Mouse (Mus musculus): ENCODE data around the gene Naaladl2.

Naaladl2 gene

GRCm38 (mm10) chr3:24942170-24942569 lies 201.9 kb downstream of the Naaladl2 start:
- no peak for DNase-seq (ENCODE audit: low read depth, low spot score)

DNA sequence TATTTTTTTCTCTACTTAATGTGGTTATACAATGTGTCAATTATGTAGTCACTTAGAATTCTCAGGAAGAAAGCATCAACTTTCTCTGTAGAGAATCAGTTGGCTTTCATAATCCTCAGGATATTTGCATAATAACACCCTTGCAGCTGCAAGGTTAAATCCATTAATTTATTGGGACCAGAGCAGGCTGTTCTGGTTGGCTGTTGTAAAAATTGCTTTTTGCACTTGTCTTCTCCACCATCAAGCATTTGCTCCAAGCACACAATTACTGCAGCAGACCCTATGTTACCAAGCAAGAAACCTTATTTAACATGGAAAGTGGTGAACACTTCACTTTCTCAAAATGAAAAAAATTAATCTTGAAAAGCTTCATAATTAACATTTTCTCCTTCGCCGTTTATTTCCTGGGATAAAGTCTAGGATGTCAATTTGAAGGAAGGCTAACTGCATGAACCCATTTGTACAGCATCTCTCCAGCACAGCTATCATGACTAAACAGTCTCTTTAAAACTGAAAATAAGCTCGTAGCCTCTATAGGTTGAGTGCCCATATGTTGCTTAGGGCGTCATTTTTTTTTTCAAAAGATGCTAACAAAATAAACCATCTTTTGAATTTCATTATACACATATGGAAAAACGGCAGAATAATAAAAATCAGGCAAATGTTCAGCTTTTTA lies 205.4 kb downstream of the Naaladl2 start:
- no peak for DNase-seq (ENCODE audit: low read depth, low spot score)

- no peak for DNase-seq (ENCODE audit: low read depth, low spot score)
Observed at GRCm38 (mm10) chr3:24921811-24922210, 222.2 kb downstream of the Naaladl2 start.

DNA sequence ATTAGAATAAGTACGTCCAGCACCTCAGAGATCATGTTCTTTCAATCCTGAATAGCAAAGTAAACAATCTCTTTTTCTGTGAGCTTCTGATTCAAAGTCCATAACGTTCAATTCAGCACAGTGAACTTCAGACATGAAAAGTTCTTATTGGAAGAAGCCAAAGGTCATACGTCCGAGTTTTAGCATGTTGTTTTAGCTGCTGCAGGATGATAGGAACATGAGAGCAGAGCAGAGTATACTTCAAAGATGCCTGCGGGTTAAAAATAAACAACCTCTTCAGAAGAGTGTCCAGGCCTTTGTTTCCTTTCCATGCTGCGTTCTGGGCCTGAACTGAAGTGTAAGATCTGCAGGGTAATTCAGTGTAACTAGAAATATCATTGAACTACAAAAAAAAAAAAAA lies 222.7 kb downstream of the Naaladl2 start:
- no peak for DNase-seq (ENCODE audit: low read depth, low spot score)

DNA sequence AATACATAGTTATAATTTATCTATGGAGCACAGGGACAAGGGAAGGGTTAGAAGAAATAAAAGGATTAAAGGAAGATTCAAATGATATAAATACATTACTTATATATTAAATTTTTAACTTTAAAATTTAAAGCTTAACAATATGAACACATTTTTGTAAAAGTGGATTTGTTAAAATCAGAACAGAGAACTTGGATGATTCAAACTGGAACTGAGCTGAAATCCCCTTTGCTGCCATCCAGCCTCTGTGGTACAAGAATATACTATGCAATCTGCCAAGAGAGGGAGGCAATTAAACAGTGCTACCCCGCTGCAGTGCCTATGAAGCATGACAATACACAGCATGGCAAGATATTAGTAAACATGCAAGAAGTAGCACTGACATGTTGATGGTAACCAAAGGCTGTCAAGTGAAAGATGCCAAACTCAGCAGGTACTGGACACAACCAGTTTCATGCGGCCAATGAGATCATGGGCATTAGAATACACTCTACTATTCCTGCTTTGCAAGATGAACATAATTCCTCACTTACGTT lies 238.6 kb downstream of the Naaladl2 start:
- DNase-seq (ENCODE audit: low read depth, low spot score), result no peak

DNA sequence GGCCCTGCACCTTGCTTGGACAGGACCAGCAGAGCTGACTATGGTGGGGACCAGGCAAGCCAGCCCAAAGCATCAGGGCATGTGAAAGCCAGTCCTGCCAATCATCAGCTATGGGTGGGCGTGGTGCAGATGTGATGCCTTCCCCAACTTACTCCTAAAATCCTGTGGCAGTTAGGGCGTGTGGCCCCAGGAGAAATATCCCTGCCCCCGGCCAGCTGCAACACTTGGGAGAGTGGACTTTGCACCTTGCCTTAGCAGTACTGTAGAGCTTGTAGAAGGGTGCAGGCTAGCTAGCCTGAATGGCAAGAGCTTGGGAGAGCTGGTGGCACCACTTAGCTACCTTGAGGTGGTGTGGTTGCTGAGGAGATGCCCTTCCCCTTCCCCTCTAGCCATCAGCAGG lies 255.3 kb downstream of the Naaladl2 start:
- DNase-seq (ENCODE audit: low read depth, low spot score), result no peak

GRCm38 (mm10) chr3:24872254-24872653 lies 271.8 kb downstream of the Naaladl2 start:
- no peak for DNase-seq (ENCODE audit: low read depth, low spot score)

DNA sequence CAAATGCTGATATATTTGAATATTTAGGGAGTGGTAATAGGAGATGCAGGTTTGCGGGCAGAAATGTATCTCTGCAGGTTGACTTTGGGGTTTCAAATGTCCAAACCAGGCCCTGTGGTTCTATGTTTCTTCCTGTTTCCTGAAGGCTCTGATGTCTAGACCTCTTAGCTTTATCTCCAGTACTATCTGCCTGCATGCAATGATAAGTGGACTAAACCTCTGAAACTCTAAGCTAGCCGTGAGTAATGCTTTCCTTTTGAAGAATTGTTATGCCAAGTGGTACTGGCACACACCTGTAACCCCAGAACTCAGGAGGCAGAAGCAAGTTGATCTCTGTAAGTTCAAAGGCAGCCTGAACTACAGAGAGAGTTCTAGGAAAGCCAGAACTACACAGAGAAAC lies 291.1 kb downstream of the Naaladl2 start:
- no peak for DNase-seq (ENCODE audit: low read depth, low spot score)

- no peak for DNase-seq (ENCODE audit: low read depth, low spot score)
Observed at GRCm38 (mm10) chr3:24796739-24797138, 347.3 kb downstream of the Naaladl2 start.

DNA sequence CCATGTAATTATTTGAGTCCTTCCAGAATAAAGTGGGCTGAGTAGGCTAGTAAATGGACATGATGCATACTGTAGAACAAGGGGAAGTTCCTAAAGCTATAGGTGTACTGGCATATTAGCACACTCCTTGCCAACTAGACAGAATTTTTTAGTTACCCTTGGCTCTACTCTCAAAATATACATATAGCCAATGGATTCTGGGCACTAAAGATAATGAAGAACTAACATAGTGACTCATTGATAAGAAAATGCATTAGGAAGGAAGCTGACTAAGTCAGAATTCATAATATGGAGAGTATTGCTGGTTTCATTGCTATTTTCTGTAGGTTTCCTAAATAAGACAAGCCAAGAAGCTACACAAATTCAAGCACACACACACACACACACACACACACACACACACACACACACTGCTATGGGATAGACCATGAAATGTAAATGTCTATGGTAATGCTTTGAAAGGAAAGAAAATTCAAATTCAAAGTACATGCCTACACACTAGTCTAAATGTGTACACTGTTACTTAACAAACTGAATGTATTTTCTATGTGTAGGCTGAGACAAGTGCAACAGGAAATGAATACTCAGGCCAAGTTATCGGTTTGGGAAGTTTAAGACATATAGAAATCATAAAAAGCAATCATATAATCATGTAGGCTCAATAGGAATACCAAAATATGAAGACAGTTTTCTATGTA lies 356.5 kb downstream of the Naaladl2 start:
- DNase-seq (ENCODE audit: low read depth, low spot score), result peak; percentile 27

GRCm38 (mm10) chr3:24784108-24784507 lies 360.0 kb downstream of the Naaladl2 start:
- DNase-seq (ENCODE audit: low read depth, low spot score), result no peak

GRCm38 (mm10) chr3:24783462-24783829 lies 360.6 kb downstream of the Naaladl2 start:
- no peak for DNase-seq (ENCODE audit: low read depth, low spot score)

GRCm38 (mm10) chr3:24782784-24783461 lies 361.1 kb downstream of the Naaladl2 start:
- DNase-seq (ENCODE audit: low read depth, low spot score), result no peak

- no peak for DNase-seq (ENCODE audit: low read depth, low spot score)
Observed at GRCm38 (mm10) chr3:24781687-24782086, 362.4 kb downstream of the Naaladl2 start.

DNA sequence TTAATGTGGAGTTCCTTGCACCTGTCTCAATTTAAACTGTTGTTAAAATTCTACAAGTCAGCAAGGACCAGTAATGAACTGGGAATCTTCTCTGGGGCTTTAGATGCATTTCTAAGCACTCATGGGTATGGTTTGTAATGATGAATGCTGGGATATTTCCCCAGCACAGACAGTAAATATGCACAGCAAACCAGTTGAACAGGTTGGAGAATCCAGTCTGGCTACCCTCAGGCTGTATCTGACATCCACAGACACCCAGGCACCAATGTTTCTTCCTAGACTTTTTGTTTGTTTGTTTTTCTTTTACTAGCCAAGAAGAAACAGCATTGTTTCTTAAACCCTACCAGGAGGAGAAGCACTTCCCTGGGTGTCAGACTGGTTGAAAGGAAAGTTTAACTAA lies 365.6 kb downstream of the Naaladl2 start:
- DNase-seq (ENCODE audit: low read depth, low spot score), result no peak

DNA sequence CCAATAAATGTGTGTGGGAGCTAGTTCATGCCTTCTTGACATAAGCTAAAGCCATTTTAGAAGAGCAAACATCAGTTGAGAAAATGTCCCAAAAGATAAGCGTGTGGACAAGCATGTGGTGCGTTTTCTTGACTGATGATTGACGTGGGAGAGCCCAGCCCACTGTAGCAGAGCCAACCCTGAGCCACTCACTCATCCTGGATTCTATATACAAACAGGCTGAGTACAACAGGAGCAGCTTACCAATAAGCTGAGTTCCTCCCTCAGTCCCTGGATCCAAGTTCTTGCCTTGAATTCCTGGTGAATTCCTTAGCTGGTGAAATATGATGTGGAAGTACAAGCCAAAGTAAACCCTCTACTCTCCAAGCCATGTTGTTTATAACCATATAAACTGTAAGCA lies 395.0 kb downstream of the Naaladl2 start:
- no peak for DNase-seq (ENCODE audit: low read depth, low spot score)

- no peak for DNase-seq (ENCODE audit: low read depth, low spot score)
Observed at GRCm38 (mm10) chr3:24747182-24747856, 396.7 kb downstream of the Naaladl2 start.

- DNase-seq (ENCODE audit: low read depth, low spot score), result no peak
Observed at GRCm38 (mm10) chr3:24743946-24744345, 400.1 kb downstream of the Naaladl2 start.

DNA sequence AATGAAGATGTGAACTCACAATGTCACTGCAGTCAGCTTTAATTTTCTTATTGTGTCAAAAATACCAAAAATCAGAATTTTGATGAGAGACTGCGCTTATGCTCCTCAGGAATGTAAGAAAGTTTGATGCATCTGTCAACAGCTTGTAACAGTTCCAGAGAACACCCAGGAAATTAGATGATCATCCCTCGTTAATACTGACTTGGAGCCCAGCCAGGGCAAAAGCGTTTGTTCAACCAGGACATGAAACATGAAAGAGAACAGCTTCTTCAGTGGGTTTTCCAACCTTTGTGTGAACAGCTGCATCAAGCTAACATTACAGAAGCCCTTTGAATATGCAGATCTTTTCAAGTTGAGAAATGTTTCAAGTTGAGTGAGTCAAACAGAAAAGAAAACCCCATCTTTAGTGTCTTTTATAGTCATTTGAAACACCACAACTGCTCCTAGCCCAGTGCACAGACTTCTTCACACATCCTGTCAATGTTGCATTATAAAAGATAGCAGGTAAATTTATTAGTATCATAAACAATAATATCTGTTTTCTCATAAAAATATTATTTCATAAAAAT lies 424.8 kb downstream of the Naaladl2 start:
- DNase-seq (ENCODE audit: low read depth, low spot score), result no peak

DNA sequence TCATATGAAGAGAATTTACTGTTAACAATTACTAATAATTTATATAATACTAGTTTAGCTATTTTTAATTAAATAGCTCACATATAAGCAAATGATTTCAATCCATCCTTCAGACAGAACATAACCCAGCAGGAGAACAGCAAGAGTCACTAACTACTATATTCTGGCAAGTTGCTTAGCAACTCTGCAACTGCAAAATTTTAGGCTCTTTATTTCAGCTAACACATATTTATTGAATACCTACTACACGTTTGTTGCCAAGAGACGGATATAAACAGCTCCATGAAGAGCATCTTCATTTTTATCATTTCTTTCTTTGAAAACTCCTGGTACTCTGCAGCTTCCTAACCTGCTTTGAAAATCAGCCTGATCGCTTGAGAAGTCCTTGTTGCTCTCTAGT lies 429.3 kb downstream of the Naaladl2 start:
- peak; percentile 43 for DNase-seq (ENCODE audit: low read depth, low spot score)

GRCm38 (mm10) chr3:24705778-24706423 lies 438.2 kb downstream of the Naaladl2 start:
- DNase-seq (ENCODE audit: low read depth, low spot score), result no peak
